Mouse (Mus musculus) heart, embryonic 10.5 days (tissue): ENCODE measurements around the gene Slc16a9. TPM values are rescaled to one million over a fixed set of nuclear protein-coding genes. Genes with fewer than 3 reads are reported as not detected.

Source experiments
- DNase-seq: peaks from one replicate; pipeline ENCODE4 v3.0.0-alpha.2; 2017; ENCODE audit warnings: low spot score
- H3K27ac ChIP-seq: fragments of 300-500 bp; sonication (generic); 2 replicates; pipeline ENCODE4 v1.5.1; 2016; ENCODE audit warnings: mild to moderate bottlenecking
- H3K27me3 ChIP-seq: fragments of 300-500 bp; sonication (generic); 2 replicates; pipeline ENCODE4 v1.6.1; 2016; ENCODE audit warnings: mild to moderate bottlenecking; ENCODE audit not compliant: poor library complexity, insufficient read depth, severe bottlenecking
- H3K36me3 ChIP-seq: fragments of 300-500 bp; sonication (generic); 2 replicates; pipeline ENCODE4 v1.6.1; 2016; ENCODE audit warnings: mild to moderate bottlenecking, moderate library complexity
- H3K4me1 ChIP-seq: fragments of 300-500 bp; sonication (generic); 2 replicates; pipeline ENCODE4 v1.6.1; 2016; ENCODE audit warnings: mild to moderate bottlenecking
- H3K4me3 ChIP-seq: fragments of 300-500 bp; sonication (generic); 2 replicates; pipeline ENCODE4 v1.5.1; 2016; ENCODE audit warnings: mild to moderate bottlenecking, moderate library complexity
- H3K9me3 ChIP-seq: fragments of 300-500 bp; sonication (generic); 2 replicates; pipeline ENCODE4 v1.6.1; 2016; ENCODE audit warnings: mild to moderate bottlenecking, moderate library complexity
- WGBS: fragments of 180-500 bp; shearing (Covaris S2); methylation state at CpG from one replicate; pipeline ENCODE4 v1.1.7; 2016; 5-methylcytosine and 5-hydroxymethylcytosine counted together
- polyA plus RNA-seq: library from polyadenylated mRNA; unstranded; fragments of >200 nt; fragmentation: Nextera tagmentation; extraction: Ambion mirVana; gene quantifications from 2 replicates; pipeline ENCODE4 v1.2.1, GENCODE M21; 2016

Slc16a9 gene
- polyA plus RNA-seq, 1 experiment from 2014 or later: 1.6 TPM

DNA sequence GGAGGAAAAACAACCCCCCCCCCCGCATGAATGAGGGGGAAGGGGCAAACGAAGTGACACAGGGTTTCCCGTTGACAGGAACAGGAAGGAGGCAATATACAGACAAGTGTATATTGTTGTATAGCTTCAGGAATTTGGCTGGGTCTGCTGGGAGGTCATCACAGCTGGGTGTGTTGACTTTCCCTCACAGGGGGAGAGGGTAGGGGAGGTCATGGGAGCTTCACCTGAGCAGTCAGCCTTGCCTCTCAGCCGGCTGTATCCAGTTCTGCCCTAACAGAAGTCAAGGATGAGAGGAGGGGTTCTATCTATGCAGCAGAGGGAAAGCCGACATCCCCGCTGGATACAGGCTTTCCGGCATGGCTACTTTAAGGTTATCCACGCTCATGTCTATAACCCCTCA lies 49.2 kb downstream of the Slc16a9 start:
- Histone ChIP-seq H3K4me3 (no peak overlapping the region), H3K4me1 (peaks cover 22% of the 10 kb centered on the region), H3K36me3 (no peaks in the 10 kb centered on the region), H3K27ac (no peak overlapping the region), H3K27me3 (no peaks in the 10 kb centered on the region), H3K9me3 (no peaks in the 10 kb centered on the region)
- WGBS: 59% methylated on average over 8 of the region's 8 CpGs
- no peak for DNase-seq

DNA sequence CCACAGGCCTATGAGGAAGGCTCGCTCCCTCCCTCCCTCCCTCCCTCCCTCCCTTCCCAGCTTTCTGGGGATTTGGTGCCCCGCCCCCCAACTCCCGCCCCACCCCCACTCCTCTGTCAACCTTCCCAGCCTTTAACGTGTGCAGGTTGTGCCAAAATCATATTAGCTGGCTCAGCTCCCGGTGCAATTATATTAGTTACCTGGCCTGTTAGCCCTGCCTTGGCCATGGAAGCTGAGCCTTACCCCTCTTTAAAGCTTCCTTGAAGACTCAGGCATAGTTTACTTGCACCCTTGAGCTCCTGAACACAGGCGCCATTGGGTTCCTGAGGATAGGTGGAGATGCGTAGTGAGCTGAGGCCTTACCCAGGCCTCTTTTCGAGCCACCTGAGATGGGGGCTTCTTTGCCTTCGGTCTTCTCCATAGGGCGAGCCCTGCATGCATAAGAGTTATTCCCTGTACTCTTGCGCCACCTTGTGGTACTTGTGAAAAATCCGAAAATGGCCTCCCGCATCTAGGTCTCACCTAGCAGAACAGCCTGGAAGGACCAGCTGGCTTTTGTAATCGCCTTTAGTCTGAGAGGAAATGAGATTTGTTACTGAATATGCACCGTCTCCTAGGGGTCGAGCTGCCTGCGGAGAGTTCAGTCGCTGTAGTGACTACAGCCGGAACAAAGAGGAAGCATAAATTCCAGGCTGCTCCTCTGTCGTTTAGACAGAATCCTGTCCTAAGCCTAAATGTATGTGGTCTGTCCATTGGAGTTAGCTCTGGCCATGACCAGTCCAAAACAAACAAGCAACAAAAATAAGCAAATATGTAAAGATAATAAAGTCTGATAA lies 51.8 kb downstream of the Slc16a9 start:
- peak; percentile 86 for DNase-seq
- no peaks in the 10 kb centered on the region for H3K36me3 ChIP-seq
- peaks cover 31% of the 10 kb centered on the region for H3K4me1 ChIP-seq
- H3K27me3 ChIP-seq: no peaks in the 10 kb centered on the region
- H3K27ac ChIP-seq: no peak overlapping the region
- H3K9me3 ChIP-seq: no peaks in the 10 kb centered on the region
- WGBS: 8% methylated on average over 19 of the region's 20 CpGs
- H3K4me3 ChIP-seq: peak overlapping the region; percentile 15; the same call in 1 of the 2 replicates

- Histone ChIP-seq H3K4me3 (no peak overlapping the region), H3K4me1 (peaks cover 19% of the 10 kb centered on the region), H3K27me3 (no peaks in the 10 kb centered on the region), H3K9me3 (no peaks in the 10 kb centered on the region), H3K27ac (no peak overlapping the region), H3K36me3 (no peaks in the 10 kb centered on the region)
- no peak for DNase-seq
- 65% methylated on average over 2 of the region's 2 CpGs for WGBS
These were observed 54.2 kb downstream of the Slc16a9 start for GRCm38 (mm10) chr10:70299118-70299517.

GRCm38 (mm10) chr10:70299653-70300052 lies 54.8 kb downstream of the Slc16a9 start:
- H3K4me1 ChIP-seq: peaks cover 17% of the 10 kb centered on the region; the same call in 1 of the 2 replicates
- no peaks in the 10 kb centered on the region for H3K27me3 ChIP-seq
- H3K36me3 ChIP-seq: no peaks in the 10 kb centered on the region
- no peak overlapping the region for H3K4me3 ChIP-seq
- H3K9me3 ChIP-seq: no peaks in the 10 kb centered on the region
- H3K27ac ChIP-seq: no peak overlapping the region
- DNase-seq: no peak
- WGBS: 53% methylated on average over 5 of the region's 5 CpGs

DNA sequence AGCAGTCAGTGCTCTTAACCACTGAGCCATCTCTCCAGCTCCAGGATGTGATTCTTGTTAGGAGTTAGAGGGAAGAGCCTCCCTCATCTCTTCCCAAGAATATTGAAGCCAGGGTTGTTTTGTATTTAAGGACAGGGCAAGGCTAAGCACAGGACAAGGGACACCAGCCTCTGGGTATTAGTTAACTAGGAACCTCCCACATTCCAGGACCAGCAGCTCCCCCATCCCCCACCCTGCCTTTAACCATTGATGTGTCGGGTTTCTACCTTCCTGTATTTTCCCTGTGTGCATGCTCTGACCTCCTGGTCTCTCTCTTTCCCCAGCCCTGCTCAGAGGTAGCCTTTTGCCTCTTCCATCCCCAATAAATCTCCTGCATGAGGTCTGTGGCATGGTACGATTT lies 56.3 kb downstream of the Slc16a9 start:
- peaks cover 17% of the 10 kb centered on the region; the same call in 1 of the 2 replicates for H3K4me1 ChIP-seq
- WGBS: 42% methylated on average over 2 of the region's 2 CpGs
- H3K36me3 ChIP-seq: no peaks in the 10 kb centered on the region
- no peak overlapping the region for H3K27ac ChIP-seq
- H3K9me3 ChIP-seq: no peaks in the 10 kb centered on the region
- no peak overlapping the region for H3K4me3 ChIP-seq
- DNase-seq: no peak
- H3K27me3 ChIP-seq: no peaks in the 10 kb centered on the region

- WGBS: 75% methylated on average over 6 of the region's 6 CpGs
- Histone ChIP-seq H3K4me3 (no peak overlapping the region), H3K9me3 (no peaks in the 10 kb centered on the region), H3K4me1 (peaks cover 10% of the 10 kb centered on the region; the same call in 1 of the 2 replicates), H3K27me3 (no peaks in the 10 kb centered on the region), H3K36me3 (no peaks in the 10 kb centered on the region), H3K27ac (no peak overlapping the region)
- DNase-seq: no peak
These were observed 58.3 kb downstream of the Slc16a9 start for GRCm38 (mm10) chr10:70303203-70303602.

DNA sequence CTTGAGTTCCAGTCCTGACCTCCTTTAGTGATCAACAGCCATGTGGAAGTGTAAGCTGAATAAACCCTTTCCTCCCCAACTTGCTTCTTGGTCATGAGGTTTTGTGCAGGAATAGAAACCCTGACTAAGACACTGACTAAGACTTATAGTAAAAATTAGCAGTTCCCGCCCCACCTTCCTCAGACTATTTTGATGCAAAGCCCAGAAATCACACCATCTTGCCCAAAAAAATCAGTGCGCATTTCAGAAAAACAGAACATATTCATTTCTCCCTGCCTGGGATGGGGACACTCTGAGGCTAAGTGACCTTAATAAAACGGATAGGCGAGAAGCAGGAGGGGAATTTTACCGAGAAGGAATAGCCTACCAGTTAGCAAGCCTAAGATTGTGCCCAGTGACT lies 60.8 kb downstream of the Slc16a9 start:
- 72% methylated on average over 5 of the region's 5 CpGs for WGBS
- Histone ChIP-seq H3K27me3 (no peaks in the 10 kb centered on the region), H3K27ac (no peak overlapping the region), H3K4me3 (no peak overlapping the region), H3K36me3 (no peaks in the 10 kb centered on the region), H3K9me3 (no peaks in the 10 kb centered on the region), H3K4me1 (0 out of 2 replicates have a peak, but pooled peaks cover 4% of the 10 kb centered on the region)
- no peak for DNase-seq

GRCm38 (mm10) chr10:70309416-70309815 lies 64.5 kb downstream of the Slc16a9 start:
- 83% methylated on average over 8 of the region's 8 CpGs for WGBS
- no peaks in the 10 kb centered on the region for H3K4me1 ChIP-seq
- H3K27me3 ChIP-seq: no peaks in the 10 kb centered on the region
- H3K36me3 ChIP-seq: no peaks in the 10 kb centered on the region
- DNase-seq: no peak
- H3K9me3 ChIP-seq: no peaks in the 10 kb centered on the region
- H3K4me3 ChIP-seq: no peak overlapping the region
- H3K27ac ChIP-seq: no peak overlapping the region

DNA sequence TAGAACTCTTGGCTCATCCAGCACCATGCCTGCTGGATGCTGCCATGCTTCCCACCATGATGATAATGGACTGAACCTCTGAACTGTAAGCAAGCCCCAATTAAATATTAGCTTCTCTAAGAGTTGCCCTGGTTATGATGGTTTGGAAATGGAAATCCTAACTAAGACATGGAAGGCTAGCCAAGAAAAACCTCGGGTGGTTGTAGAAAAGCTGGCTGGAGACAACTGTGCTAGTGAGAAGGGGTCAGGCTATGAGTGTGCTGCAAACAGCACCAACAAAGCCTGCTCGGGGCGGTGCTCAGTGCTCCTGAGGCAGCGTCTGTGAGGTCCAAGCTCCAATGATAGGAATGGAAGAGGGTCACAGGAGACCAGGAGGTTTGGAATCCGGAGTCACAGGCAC lies 65.7 kb downstream of the Slc16a9 start:
- Histone ChIP-seq H3K4me3 (no peak overlapping the region), H3K9me3 (no peaks in the 10 kb centered on the region), H3K4me1 (no peaks in the 10 kb centered on the region), H3K27me3 (no peaks in the 10 kb centered on the region), H3K36me3 (no peaks in the 10 kb centered on the region), H3K27ac (no peak overlapping the region)
- 82% methylated on average over 5 of the region's 5 CpGs for WGBS
- no peak for DNase-seq

GRCm38 (mm10) chr10:70315895-70316294 lies 71.0 kb downstream of the Slc16a9 start:
- DNase-seq: no peak
- H3K9me3 ChIP-seq: no peaks in the 10 kb centered on the region
- H3K27ac ChIP-seq: no peak overlapping the region
- H3K4me3 ChIP-seq: no peak overlapping the region
- H3K4me1 ChIP-seq: no peaks in the 10 kb centered on the region
- no peaks in the 10 kb centered on the region for H3K36me3 ChIP-seq
- no peaks in the 10 kb centered on the region for H3K27me3 ChIP-seq
- 88% methylated on average over 6 of the region's 6 CpGs for WGBS

DNA sequence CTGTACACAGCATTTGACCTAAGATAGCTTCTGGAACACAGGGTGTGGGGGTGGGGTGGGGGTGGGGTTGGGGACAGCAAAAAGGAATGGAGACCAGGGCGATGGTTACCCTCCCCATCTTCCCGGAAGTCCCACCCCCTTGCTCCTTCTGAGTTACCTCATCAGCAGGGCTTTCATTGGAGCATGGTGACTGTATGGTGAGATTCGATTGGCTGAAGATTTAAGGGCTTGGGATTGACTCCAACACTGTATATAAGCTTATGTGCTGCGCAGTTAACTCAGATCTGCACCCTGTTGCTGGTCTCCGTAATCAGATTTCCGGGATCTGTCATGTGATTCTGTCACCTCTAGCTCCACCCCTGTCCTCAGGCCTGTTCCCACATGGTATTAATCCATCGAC lies 72.0 kb downstream of the Slc16a9 start:
- 78% methylated on average over 7 of the region's 7 CpGs for WGBS

GRCm38 (mm10) chr10:70317394-70317965 lies 72.6 kb downstream of the Slc16a9 start:
- Histone ChIP-seq H3K4me3 (no peak overlapping the region), H3K36me3 (no peaks in the 10 kb centered on the region), H3K9me3 (no peaks in the 10 kb centered on the region), H3K27ac (no peak overlapping the region), H3K27me3 (no peaks in the 10 kb centered on the region), H3K4me1 (no peaks in the 10 kb centered on the region)
- DNase-seq: no peak
- WGBS: 79% methylated on average over 13 of the region's 13 CpGs

More for the DNA sequence above, 72.0 kb downstream of the Slc16a9 start:
- DNase-seq: no peak
- Histone ChIP-seq H3K9me3 (no peaks in the 10 kb centered on the region), H3K4me3 (no peak overlapping the region), H3K36me3 (no peaks in the 10 kb centered on the region), H3K4me1 (no peaks in the 10 kb centered on the region), H3K27ac (no peak overlapping the region), H3K27me3 (no peaks in the 10 kb centered on the region)

DNA sequence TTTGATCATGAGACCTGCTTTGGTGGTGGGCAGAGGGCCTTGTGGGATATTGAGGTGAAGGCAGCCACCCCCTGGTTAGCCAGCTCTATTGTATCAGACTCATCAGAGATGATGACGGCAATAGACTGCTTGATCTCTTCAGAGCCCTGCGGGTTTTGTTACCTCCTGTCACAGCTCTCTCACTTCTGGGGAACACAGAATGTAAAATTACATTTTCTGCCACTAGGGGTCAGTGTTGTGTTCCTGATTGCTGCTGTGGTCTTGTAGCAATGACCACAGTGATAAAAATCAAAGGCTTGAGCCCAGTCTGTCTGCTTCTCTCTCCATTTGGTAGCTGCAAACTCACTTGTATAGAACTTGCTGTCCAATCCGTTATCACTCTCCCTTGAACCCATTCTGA lies 73.7 kb downstream of the Slc16a9 start:
- Histone ChIP-seq H3K4me1 (no peaks in the 10 kb centered on the region), H3K4me3 (no peak overlapping the region), H3K27ac (no peak overlapping the region), H3K9me3 (no peaks in the 10 kb centered on the region), H3K36me3 (no peaks in the 10 kb centered on the region), H3K27me3 (no peaks in the 10 kb centered on the region)
- 4% methylated on average over 3 of the region's 3 CpGs for WGBS
- no peak for DNase-seq
